Mouse (Mus musculus): ENCODE results near the gene Trnt1. TPM values are rescaled to one million over a fixed set of nuclear protein-coding genes. Genes with fewer than 3 reads are reported as not detected.

Gene Trnt1
- 4.3 and 7.2 TPM in 2 replicates for polyA plus RNA-seq (2012; rRNA removed; ENCODE audit: low replicate concordance)

DNA sequence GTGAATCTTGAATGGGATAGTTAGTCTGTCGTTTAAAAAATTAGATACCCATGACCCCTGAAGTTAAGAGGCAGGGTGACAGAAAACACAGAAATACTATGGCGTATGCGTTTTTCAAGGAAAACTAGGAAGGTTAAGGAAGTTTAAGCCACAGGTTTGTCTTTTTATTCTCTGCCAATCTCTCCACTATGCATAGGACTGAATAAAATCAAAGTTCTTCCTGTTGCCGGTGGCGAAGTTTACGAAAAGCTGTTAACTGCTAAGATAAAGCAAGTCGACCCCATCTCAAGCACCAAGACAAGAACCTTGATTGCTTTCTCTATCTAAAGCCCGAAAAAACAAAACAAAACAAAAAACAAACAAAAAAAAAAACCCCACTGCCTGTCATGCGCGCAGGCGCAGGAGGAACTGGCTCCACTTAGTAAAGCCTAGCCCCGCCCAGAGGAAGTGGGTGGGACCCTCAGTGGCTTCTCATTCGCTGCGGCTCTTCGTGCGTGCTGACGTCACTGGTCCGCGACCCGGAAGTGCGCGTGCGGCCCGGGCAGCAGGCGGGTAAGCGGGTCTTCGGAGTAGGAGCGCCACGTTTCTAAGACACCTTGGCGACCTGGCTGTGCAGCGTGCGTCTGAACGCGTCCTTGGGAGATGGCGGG is at the start of gene Trnt1:
Trnt1 (plus strand) TSS at position 481 of the 650 bp plus-strand sequence.

DNA sequence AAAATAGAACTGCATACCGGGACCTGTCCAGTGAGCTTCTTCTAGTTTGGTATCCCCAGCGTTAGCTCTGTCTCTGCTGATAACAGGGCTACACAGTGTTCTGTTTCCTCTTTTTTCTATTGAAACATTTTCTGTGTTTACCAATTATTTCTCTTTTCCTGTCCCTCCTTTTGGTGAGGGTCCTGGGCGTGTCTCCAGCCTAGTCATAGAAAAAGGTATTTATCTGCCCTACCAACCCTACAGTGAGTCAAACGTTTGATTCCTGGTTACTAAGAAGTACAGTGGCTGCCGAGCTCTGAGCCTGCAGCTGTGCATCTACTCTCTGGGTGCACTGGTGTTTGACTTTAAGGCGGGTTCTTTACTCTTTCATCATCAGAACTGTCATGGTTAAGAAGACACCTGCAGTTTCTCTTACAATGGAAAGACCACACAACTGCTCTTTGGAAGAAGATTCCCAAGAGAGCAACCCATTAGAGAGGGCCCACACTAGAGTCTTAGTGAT is 20.0 kb upstream of the Trnt1 start, which contains the start of gene Il5ra:
Il5ra (minus strand) TSS at position 151 of the 502 bp plus-strand sequence.

DNA sequence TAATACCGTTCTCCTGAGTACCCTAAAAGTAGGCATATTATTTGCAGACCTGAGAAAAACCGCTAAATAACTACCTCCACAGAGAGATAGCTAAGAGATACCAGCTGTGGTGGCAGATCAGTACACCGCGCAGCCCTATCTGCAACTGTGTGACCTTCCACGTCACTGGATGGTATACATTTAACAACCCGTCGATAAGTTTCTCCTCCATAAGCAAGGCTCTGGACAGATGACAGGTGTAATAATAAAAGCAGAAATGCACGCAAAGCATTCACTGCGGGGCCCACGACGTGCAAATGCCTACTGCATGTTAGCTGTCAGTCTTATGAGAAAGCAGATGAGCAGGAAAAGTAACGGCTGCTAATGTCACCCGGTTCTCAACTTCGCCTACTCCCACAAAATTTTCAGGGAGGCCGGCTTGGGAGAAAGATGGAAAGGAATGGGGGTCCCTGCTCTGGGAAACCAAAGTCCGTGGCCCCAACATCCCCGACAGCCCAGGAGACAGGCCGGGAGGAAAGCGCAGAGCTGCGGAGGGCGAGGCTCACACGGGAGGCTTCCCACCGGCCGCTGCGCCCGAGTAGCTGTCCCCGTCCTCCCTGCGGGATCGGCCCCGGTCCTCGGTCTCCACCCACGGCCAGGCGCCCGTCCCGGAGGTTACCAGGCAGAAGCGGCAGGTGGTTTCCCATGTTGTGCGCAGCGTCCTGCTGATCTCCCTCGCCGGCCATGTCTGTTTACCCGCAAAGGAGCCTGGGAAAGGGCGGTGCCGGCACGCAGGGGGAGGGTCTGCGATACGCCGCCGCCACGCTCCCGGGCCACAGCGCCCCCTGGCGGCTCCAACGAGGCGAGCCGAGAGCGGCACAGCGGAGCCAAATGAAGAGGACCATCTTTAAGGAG is 30.7 kb downstream of the Trnt1 start, which contains the start of gene Crbn:
Crbn (minus strand) TSS at position 745 of the 894 bp plus-strand sequence.

Other genes starting within 250 kb of the Trnt1 start
- 0.19 and 0.30 TPM in 2 replicates for gene Il5ra, start 20.1 kb upstream of the Trnt1 start, polyA plus RNA-seq (2012; rRNA removed; ENCODE audit: low replicate concordance)
- 5.5 and 14.0 TPM in 2 replicates for gene Crbn, start 31.0 kb downstream of the Trnt1 start, polyA plus RNA-seq (2012; rRNA removed; ENCODE audit: low replicate concordance)

Data from mammary gland, adult 2 months (tissue).